Mouse (Mus musculus) testis, adult 2 months (tissue): ENCODE results near the gene Fstl3.

Experiments
- CTCF ChIP-seq: fragments of 200-500 bp; IDR thresholded peaks from 2 replicates; pipeline ENCODE4 v1.5.1; 2012; ENCODE audit warnings: low read depth, mild to moderate bottlenecking, inconsistent platforms, low read length, moderate library complexity; ENCODE audit not compliant: control insufficient read depth, insufficient read depth, insufficient replicate concordance
- POLR2A ChIP-seq: fragments of 200-500 bp; IDR thresholded peaks from 2 replicates; pipeline ENCODE4 v1.6.1; 2012; ENCODE audit warnings: low read depth, mild to moderate bottlenecking, inconsistent platforms, low read length, moderate library complexity; ENCODE audit not compliant: control insufficient read depth

GRCm38 (mm10) chr10:79788386-79789158 is 11.5 kb downstream of the Fstl3 start:
- TF ChIP-seq CTCF (peak; percentile 48; the same call in 1 of the 2 replicates), POLR2A (no peak)
